Mouse (Mus musculus) limb, embryonic 14.5 days (tissue): ENCODE measurements around the gene Rbl2. TPM values are rescaled to one million over a fixed set of nuclear protein-coding genes. Genes with fewer than 3 reads are reported as not detected.

Experiments
- ATAC-seq: fragments of 200-750 bp; cut with Nextera tagmentation; 2 replicates; pipeline ENCODE4 v1.8.0; 2017; ENCODE audit warnings: low read depth, moderate number of reproducible peaks, moderate TSS enrichment; ENCODE audit not compliant: low FRiP score
- DNase-seq: peaks from one replicate; pipeline ENCODE4 v3.0.0-alpha.2; 2015; ENCODE audit warnings: low spot score
- H3K27ac ChIP-seq: fragments of 300-500 bp; sonication (generic); replicated peaks from 2 replicates; pipeline ENCODE4 v1.5.1; 2014; ENCODE audit warnings: low read depth, mild to moderate bottlenecking, low read length, moderate library complexity, mixed read lengths
- H3K27me3 ChIP-seq: fragments of 300-500 bp; sonication (generic); 2 replicates; pipeline ENCODE4 v1.6.1; 2014; ENCODE audit warnings: low read length, mixed read lengths; ENCODE audit not compliant: control insufficient read depth, insufficient read depth
- H3K36me3 ChIP-seq: fragments of 300-500 bp; sonication (generic); 2 replicates; pipeline ENCODE4 v1.6.1; 2014; ENCODE audit warnings: mild to moderate bottlenecking, low read length, moderate library complexity, mixed read lengths; ENCODE audit not compliant: control insufficient read depth, insufficient read depth
- H3K4me1 ChIP-seq: fragments of 300-500 bp; sonication (generic); 2 replicates; pipeline ENCODE4 v1.6.1; 2014; ENCODE audit warnings: antibody characterized with exemption, low read length, mixed read lengths; ENCODE audit not compliant: control insufficient read depth, insufficient read depth
- H3K4me2 ChIP-seq: fragments of 300-500 bp; sonication (generic); replicated peaks from 2 replicates; pipeline ENCODE4 v1.6.1; 2014; ENCODE audit warnings: low read depth, mild to moderate bottlenecking, low read length, moderate library complexity; ENCODE audit not compliant: severe bottlenecking
- H3K4me3 ChIP-seq: fragments of 300-500 bp; sonication (generic); replicated peaks from 2 replicates; pipeline ENCODE4 v1.5.1; 2014; ENCODE audit warnings: low read length
- H3K9ac ChIP-seq: fragments of 300-500 bp; sonication (generic); 2 replicates; pipeline ENCODE4 v1.6.1; 2014; ENCODE audit warnings: mild to moderate bottlenecking, low read depth, low read length, moderate library complexity; ENCODE audit not compliant: severe bottlenecking
- H3K9me3 ChIP-seq: fragments of 300-500 bp; sonication (generic); 2 replicates; pipeline ENCODE4 v1.6.1; 2016; ENCODE audit warnings: low read length; ENCODE audit not compliant: control insufficient read depth
- POLR2A ChIP-seq: fragments of 200-500 bp; IDR thresholded peaks from 2 replicates; pipeline ENCODE4 v1.8.0; 2012; ENCODE audit warnings: inconsistent platforms, mild to moderate bottlenecking, moderate library complexity, borderline replicate concordance; ENCODE audit not compliant: insufficient read depth, insufficient read length; ENCODE audit errors: extremely low read depth
- WGBS: fragments of 180-500 bp; shearing (Covaris S2); extraction: QIAGEN DNeasy Blood & Tissue Kit; methylation state at CpG from one replicate; pipeline ENCODE4 v1.1.7; 2014; 5-methylcytosine and 5-hydroxymethylcytosine counted together
- polyA plus RNA-seq, 2 experiments: library from polyadenylated mRNA; depleted of rRNA in 1 of 2; stranded (reverse) in 1 of 2; unstranded in 1 of 2; fragments of >200 nt; fragmentation: Nextera tagmentation in 1 of 2; extraction: Ambion mirVana in 1 of 2; gene quantifications; 2 replicates each; pipeline versions ENCODE4 v1.2.1 to v1.2.3; 2012 to 2014

The Rbl2 gene
- polyA plus RNA-seq, 2 experiments = 20.3 to 22.3 TPM

DNA sequence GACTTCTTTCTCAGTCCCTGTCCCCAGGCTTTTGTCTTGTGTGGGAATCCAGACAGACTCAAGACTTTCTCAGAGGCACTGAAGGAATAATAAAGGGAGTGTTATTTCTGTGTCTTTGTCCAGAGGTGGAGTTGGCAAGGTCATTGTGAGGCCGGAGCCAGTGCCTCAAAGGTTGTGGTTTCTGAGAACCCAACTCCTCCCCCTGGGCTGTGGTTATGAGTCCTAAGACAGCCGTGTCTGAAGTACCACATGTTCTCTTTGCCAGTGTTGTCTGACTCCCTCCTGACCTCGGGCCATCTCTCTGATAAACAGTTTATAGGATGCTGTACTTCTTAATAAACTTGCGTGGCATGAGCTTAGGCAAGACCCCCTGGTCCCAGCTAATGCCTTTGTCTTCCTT is 4.7 kb upstream of the Rbl2 start:
- 70% methylated on average over 4 of the region's 4 CpGs for WGBS
- no peak for DNase-seq
- no peak for TF ChIP-seq POLR2A
- ATAC-seq = no peak
- Histone ChIP-seq H3K4me3 (no peak overlapping the region), H3K9ac (no peak overlapping the region), H3K4me1 (no peaks in the 10 kb centered on the region), H3K9me3 (no peaks in the 10 kb centered on the region), H3K4me2 (no peak overlapping the region), H3K27me3 (no peaks in the 10 kb centered on the region), H3K27ac (no peak overlapping the region), H3K36me3 (no peaks in the 10 kb centered on the region)

GRCm38 (mm10) chr8:91069407-91069806 is 450 bp upstream of the Rbl2 start:
- DNase-seq = no peak
- no peak for ATAC-seq
- Histone ChIP-seq H3K4me1 (peaks cover 6% of the 10 kb centered on the region), H3K9me3 (no peaks in the 10 kb centered on the region), H3K4me3 (peak overlapping the region; percentile 71), H3K4me2 (peak overlapping the region; percentile 73), H3K27me3 (no peaks in the 10 kb centered on the region), H3K27ac (no peak overlapping the region), H3K36me3 (no peaks in the 10 kb centered on the region), H3K9ac (peak overlapping the region; percentile 71)
- no peak for TF ChIP-seq POLR2A
- 8% methylated on average over 10 of the region's 10 CpGs for WGBS

DNA sequence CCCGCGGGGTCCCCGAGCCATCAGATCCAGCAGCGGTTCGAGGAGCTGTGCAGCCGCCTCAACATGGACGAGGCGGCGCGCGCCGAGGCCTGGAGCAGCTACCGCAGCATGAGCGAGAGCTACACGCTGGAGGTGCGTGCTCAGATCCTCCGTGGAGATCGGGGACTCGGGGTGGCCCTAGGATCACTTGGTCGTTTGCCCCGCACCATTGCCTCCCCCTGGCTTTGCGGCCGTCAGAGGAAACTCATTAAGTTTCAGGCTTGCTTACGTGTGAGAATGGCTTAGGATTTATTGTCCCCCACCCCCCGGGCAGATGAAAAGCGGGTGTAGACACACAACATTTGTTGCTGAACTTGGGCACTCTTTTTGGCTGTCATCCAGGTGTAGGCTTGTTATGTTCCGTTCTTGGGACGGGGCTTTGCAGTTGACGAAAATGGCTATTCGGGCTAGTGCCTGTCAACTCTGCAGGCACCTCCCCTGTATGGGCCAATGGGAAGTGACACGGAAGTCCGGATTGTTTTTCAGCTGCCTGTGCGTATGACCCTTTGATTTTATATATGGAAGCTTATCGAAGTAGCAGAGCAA is 510 bp downstream of the Rbl2 start:
- no peaks in the 10 kb centered on the region for H3K27me3 ChIP-seq
- peak overlapping the region; percentile 71 for H3K4me3 ChIP-seq
- peaks cover 6% of the 10 kb centered on the region for H3K4me1 ChIP-seq
- DNase-seq (peak; percentile 77), ATAC-seq (peak; percentile 72)
- peak overlapping the region; percentile 73 for H3K4me2 ChIP-seq
- peak overlapping the region; percentile 68 for H3K27ac ChIP-seq
- peak overlapping the region; percentile 71 for H3K9ac ChIP-seq
- under 1% methylated on average over 31 of the region's 34 CpGs for WGBS
- 0 out of 2 replicates have a peak, but pooled peaks have one; percentile 1 for TF ChIP-seq POLR2A
- peaks cover 6% of the 10 kb centered on the region; the same call in 1 of the 2 replicates for H3K36me3 ChIP-seq
- H3K9me3 ChIP-seq = no peaks in the 10 kb centered on the region

GRCm38 (mm10) chr8:91077077-91077867 is 7.4 kb downstream of the Rbl2 start:
- Histone ChIP-seq H3K27me3 (no peaks in the 10 kb centered on the region), H3K9ac (no peak overlapping the region), H3K36me3 (peaks cover 35% of the 10 kb centered on the region), H3K4me1 (no peaks in the 10 kb centered on the region), H3K27ac (no peak overlapping the region), H3K4me2 (no peak overlapping the region), H3K4me3 (no peak overlapping the region), H3K9me3 (no peaks in the 10 kb centered on the region)
- no peak for ATAC-seq
- 89% methylated on average over 12 of the region's 12 CpGs for WGBS
- DNase-seq = no peak
- no peak for TF ChIP-seq POLR2A

DNA sequence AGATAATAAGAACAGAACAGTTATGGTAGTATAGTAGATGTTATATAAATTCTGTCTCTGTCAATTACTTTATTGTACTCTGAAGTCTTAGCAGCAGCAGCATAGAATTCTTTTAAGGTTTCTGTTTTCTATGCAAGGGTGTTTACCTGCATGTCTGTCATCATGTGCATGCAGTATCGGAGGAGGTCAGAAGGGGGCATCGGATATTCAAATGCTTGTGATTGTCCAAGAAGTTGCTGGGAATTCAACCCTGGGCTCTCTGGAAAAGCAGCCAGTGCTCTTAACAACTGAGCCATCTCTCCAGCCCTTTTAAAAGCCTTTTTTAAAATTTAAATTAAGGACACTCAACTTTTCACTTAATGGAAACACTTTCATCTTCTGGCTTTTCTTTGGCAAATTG is 9.8 kb downstream of the Rbl2 start:
- Histone ChIP-seq H3K27me3 (no peaks in the 10 kb centered on the region), H3K9me3 (no peaks in the 10 kb centered on the region), H3K4me3 (no peak overlapping the region), H3K36me3 (peaks cover 49% of the 10 kb centered on the region), H3K4me2 (no peak overlapping the region), H3K4me1 (no peaks in the 10 kb centered on the region), H3K27ac (no peak overlapping the region), H3K9ac (no peak overlapping the region)
- TF ChIP-seq POLR2A = no peak
- DNase-seq (no peak), ATAC-seq (no peak)
- 92% methylated on average over 2 of the region's 2 CpGs for WGBS
